Mouse (Mus musculus) T-helper 2 cell (primary cell): Measurements from ENCODE around the gene Myh2.

ENCODE experiments used
- in situ Hi-C: fragments of 300-600 bp; cut with MboI, MseI; formaldehyde crosslinking; loops from one replicate; pipeline ENCODE4 v1.15.1; 2025; ENCODE audit warnings: high pct_unique_total_duplicates

Myh2 gene

GRCm38 (mm10) chr11:67170727-67171126 lies at the start of gene Myh2:
TSS of gene Myh2 (plus strand) at chr11:67171027.
- in situ Hi-C loops, result no loop called here

- in situ Hi-C loops, result no loop called here
Observed at GRCm38 (mm10) chr11:67124943-67125342, 45.9 kb upstream of the Myh2 start.

GRCm38 (mm10) chr11:67125361-67125760 lies 45.5 kb upstream of the Myh2 start:
- in situ Hi-C loops, result no loop called here

- in situ Hi-C loops, result no loop called here
Observed at GRCm38 (mm10) chr11:67133526-67133925, 37.3 kb upstream of the Myh2 start.

GRCm38 (mm10) chr11:67134654-67135053 lies 36.2 kb upstream of the Myh2 start:
- in situ Hi-C loops, result no loop called here

- in situ Hi-C loops, result no loop called here
Observed at GRCm38 (mm10) chr11:67135532-67135931, 35.3 kb upstream of the Myh2 start.

GRCm38 (mm10) chr11:67139556-67139955 lies 31.3 kb upstream of the Myh2 start:
- in situ Hi-C loops, result no loop called here

GRCm38 (mm10) chr11:67140175-67140574 lies 30.7 kb upstream of the Myh2 start:
- in situ Hi-C loops, result no loop called here

- in situ Hi-C loops, result no loop called here
Observed at GRCm38 (mm10) chr11:67141031-67141430, 29.8 kb upstream of the Myh2 start.

- in situ Hi-C loops, result no loop called here
Observed at GRCm38 (mm10) chr11:67142047-67142446, 28.8 kb upstream of the Myh2 start.

GRCm38 (mm10) chr11:67143065-67143464 lies 27.8 kb upstream of the Myh2 start:
- in situ Hi-C loops, result no loop called here

- in situ Hi-C loops, result no loop called here
Observed at GRCm38 (mm10) chr11:67143863-67144498, 26.8 kb upstream of the Myh2 start.

- in situ Hi-C loops, result no loop called here
Observed at GRCm38 (mm10) chr11:67144559-67145265, 26.1 kb upstream of the Myh2 start.

GRCm38 (mm10) chr11:67145482-67146408 lies 25.1 kb upstream of the Myh2 start:
- in situ Hi-C loops, result no loop called here

GRCm38 (mm10) chr11:67146409-67147282 lies 24.2 kb upstream of the Myh2 start:
- in situ Hi-C loops, result no loop called here

- in situ Hi-C loops, result no loop called here
Observed at GRCm38 (mm10) chr11:67147283-67147921, 23.4 kb upstream of the Myh2 start.

- in situ Hi-C loops, result no loop called here
Observed at GRCm38 (mm10) chr11:67148286-67149012, 22.4 kb upstream of the Myh2 start.

GRCm38 (mm10) chr11:67150237-67150636 lies 20.6 kb upstream of the Myh2 start:
- in situ Hi-C loops, result no loop called here

GRCm38 (mm10) chr11:67151159-67151558 lies 19.7 kb upstream of the Myh2 start:
- in situ Hi-C loops, result no loop called here
